Mouse (Mus musculus): Measurements from ENCODE around the gene Fam161a. TPM values are rescaled to one million over a fixed set of nuclear protein-coding genes. Genes with fewer than 3 reads are reported as not detected.

Gene Fam161a
- polyA plus RNA-seq, 1 experiment, result 0.41 TPM

GRCm38 (mm10) chr11:22987357-22987756 is 20.0 kb upstream of the Fam161a start:
- 44% methylated on average over 2 of the region's 2 CpGs for WGBS
- Histone ChIP-seq H3K27ac (ENCODE audit: insufficient read depth, low read length) (no peak overlapping the region), H3K36me3 (ENCODE audit: control insufficient read depth, insufficient read depth, low read length) (no peaks in the 10 kb centered on the region), H3K27me3 (ENCODE audit: control insufficient read depth, insufficient read depth, low read length) (no peaks in the 10 kb centered on the region), H3K4me3 (ENCODE audit: extremely low read depth, insufficient read depth, insufficient read length) (no peak overlapping the region), H3K4me1 (ENCODE audit: control insufficient read depth, insufficient read depth, insufficient read length) (peaks cover 4% of the 10 kb centered on the region)
- no peak for TF ChIP-seq POLR2A (IDR thresholded peaks at IDR 0.05; ENCODE audit: low read depth, low read length)
- peak; percentile 48; the same call in 1 of the 2 replicates for TF ChIP-seq CTCF (IDR thresholded peaks at IDR 0.05; ENCODE audit: extremely low read depth, insufficient read depth, insufficient read length, insufficient replicate concordance)
- DNase-seq (ENCODE audit: low read depth in 1 of 2, low spot score in 2 of 2), result no peak

DNA sequence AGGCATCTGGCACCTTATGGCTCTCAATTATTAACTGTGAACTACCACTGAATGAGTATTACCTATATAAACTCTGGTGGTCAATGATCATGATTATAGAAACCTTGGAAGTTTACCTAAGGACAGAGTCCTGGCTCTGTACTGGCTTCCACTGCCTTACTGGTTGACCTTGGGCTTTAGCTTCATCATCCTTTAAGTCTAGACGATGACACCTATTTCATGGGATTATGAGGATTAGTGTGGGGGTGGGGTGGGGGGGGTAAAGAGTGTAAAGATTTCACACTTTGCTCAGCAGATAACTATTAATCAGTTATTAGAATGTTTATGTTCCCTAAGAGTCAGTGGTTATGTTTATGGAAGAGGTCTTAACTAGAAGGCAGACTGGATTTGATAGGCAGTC is 17.5 kb upstream of the Fam161a start:
- Histone ChIP-seq H3K4me3 (ENCODE audit: extremely low read depth, insufficient read depth, insufficient read length) (peak overlapping the region; percentile 85; the same call in 1 of the 2 replicates), H3K4me1 (ENCODE audit: control insufficient read depth, insufficient read depth, insufficient read length) (peaks cover 4% of the 10 kb centered on the region), H3K27me3 (ENCODE audit: control insufficient read depth, insufficient read depth, low read length) (no peaks in the 10 kb centered on the region), H3K27ac (ENCODE audit: insufficient read depth, low read length) (no peak overlapping the region), H3K36me3 (ENCODE audit: control insufficient read depth, insufficient read depth, low read length) (peaks cover 7% of the 10 kb centered on the region)
- WGBS, result 57% methylated on average over 1 of the region's 1 CpGs
- TF ChIP-seq POLR2A (IDR thresholded peaks at IDR 0.05; ENCODE audit: low read depth, low read length) (no peak), CTCF (IDR thresholded peaks at IDR 0.05; ENCODE audit: extremely low read depth, insufficient read depth, insufficient read length, insufficient replicate concordance) (no peak)
- no peak for DNase-seq (ENCODE audit: low read depth in 1 of 2, low spot score in 2 of 2)

GRCm38 (mm10) chr11:22990393-22991126 is 16.8 kb upstream of the Fam161a start, which contains the start of gene Cct4:
TSS of gene Cct4 (plus strand) at chr11:22990519.
- DNase-seq (ENCODE audit: low read depth in 1 of 2, low spot score in 2 of 2), result peak; percentile 69 to 89
- Histone ChIP-seq H3K36me3 (ENCODE audit: control insufficient read depth, insufficient read depth, low read length) (peaks cover 13% of the 10 kb centered on the region), H3K4me1 (ENCODE audit: control insufficient read depth, insufficient read depth, insufficient read length) (peaks cover 4% of the 10 kb centered on the region), H3K4me3 (ENCODE audit: extremely low read depth, insufficient read depth, insufficient read length) (peak within 1 kb of the TSS; percentile 85), H3K27ac (ENCODE audit: insufficient read depth, low read length) (peak within 1 kb of the TSS; percentile 86), H3K27me3 (ENCODE audit: control insufficient read depth, insufficient read depth, low read length) (no peaks in the 10 kb centered on the region)
- TF ChIP-seq CTCF (IDR thresholded peaks at IDR 0.05; ENCODE audit: extremely low read depth, insufficient read depth, insufficient read length, insufficient replicate concordance), result no peak
- TF ChIP-seq POLR2A (IDR thresholded peaks at IDR 0.05; ENCODE audit: low read depth, low read length), result peak; percentile 86
- under 1% methylated on average over 66 of the region's 66 CpGs for WGBS

- Histone ChIP-seq H3K4me3 (ENCODE audit: extremely low read depth, insufficient read depth, insufficient read length) (peak overlapping the region; percentile 85), H3K27ac (ENCODE audit: insufficient read depth, low read length) (no peak overlapping the region), H3K4me1 (ENCODE audit: control insufficient read depth, insufficient read depth, insufficient read length) (peaks cover 4% of the 10 kb centered on the region), H3K36me3 (ENCODE audit: control insufficient read depth, insufficient read depth, low read length) (peaks cover 15% of the 10 kb centered on the region), H3K27me3 (ENCODE audit: control insufficient read depth, insufficient read depth, low read length) (no peaks in the 10 kb centered on the region)
- WGBS, result 9% methylated on average over 14 of the region's 14 CpGs
- TF ChIP-seq CTCF (IDR thresholded peaks at IDR 0.05; ENCODE audit: extremely low read depth, insufficient read depth, insufficient read length, insufficient replicate concordance) (no peak), POLR2A (IDR thresholded peaks at IDR 0.05; ENCODE audit: low read depth, low read length) (no peak)
- DNase-seq (ENCODE audit: low read depth in 1 of 2, low spot score in 2 of 2), result no peak
These were observed 16.0 kb upstream of the Fam161a start for GRCm38 (mm10) chr11:22991218-22991835.

- peaks cover 4% of the 10 kb centered on the region for H3K4me1 ChIP-seq (ENCODE audit: control insufficient read depth, insufficient read depth, insufficient read length)
- no peak overlapping the region for H3K4me3 ChIP-seq (ENCODE audit: extremely low read depth, insufficient read depth, insufficient read length)
- TF ChIP-seq CTCF (IDR thresholded peaks at IDR 0.05; ENCODE audit: extremely low read depth, insufficient read depth, insufficient read length, insufficient replicate concordance) (no peak), POLR2A (IDR thresholded peaks at IDR 0.05; ENCODE audit: low read depth, low read length) (no peak)
- H3K36me3 ChIP-seq (ENCODE audit: control insufficient read depth, insufficient read depth, low read length), result peaks cover 26% of the 10 kb centered on the region
- no peaks in the 10 kb centered on the region for H3K27me3 ChIP-seq (ENCODE audit: control insufficient read depth, insufficient read depth, low read length)
- no peak overlapping the region for H3K27ac ChIP-seq (ENCODE audit: insufficient read depth, low read length)
- 93% methylated on average over 2 of the region's 2 CpGs for WGBS
- no peak for DNase-seq (ENCODE audit: low read depth in 1 of 2, low spot score in 2 of 2)
These were observed 13.1 kb upstream of the Fam161a start for GRCm38 (mm10) chr11:22994271-22994670.

- Histone ChIP-seq H3K27ac (ENCODE audit: insufficient read depth, low read length) (no peak overlapping the region), H3K27me3 (ENCODE audit: control insufficient read depth, insufficient read depth, low read length) (no peaks in the 10 kb centered on the region), H3K36me3 (ENCODE audit: control insufficient read depth, insufficient read depth, low read length) (peaks cover 33% of the 10 kb centered on the region), H3K4me1 (ENCODE audit: control insufficient read depth, insufficient read depth, insufficient read length) (peaks cover 4% of the 10 kb centered on the region), H3K4me3 (ENCODE audit: extremely low read depth, insufficient read depth, insufficient read length) (no peak overlapping the region)
- DNase-seq (ENCODE audit: low read depth in 1 of 2, low spot score in 2 of 2), result no peak
- TF ChIP-seq CTCF (IDR thresholded peaks at IDR 0.05; ENCODE audit: extremely low read depth, insufficient read depth, insufficient read length, insufficient replicate concordance) (no peak), POLR2A (IDR thresholded peaks at IDR 0.05; ENCODE audit: low read depth, low read length) (no peak)
- 94% methylated on average over 4 of the region's 4 CpGs for WGBS
These were observed 11.9 kb upstream of the Fam161a start for GRCm38 (mm10) chr11:22995461-22995860.

DNA sequence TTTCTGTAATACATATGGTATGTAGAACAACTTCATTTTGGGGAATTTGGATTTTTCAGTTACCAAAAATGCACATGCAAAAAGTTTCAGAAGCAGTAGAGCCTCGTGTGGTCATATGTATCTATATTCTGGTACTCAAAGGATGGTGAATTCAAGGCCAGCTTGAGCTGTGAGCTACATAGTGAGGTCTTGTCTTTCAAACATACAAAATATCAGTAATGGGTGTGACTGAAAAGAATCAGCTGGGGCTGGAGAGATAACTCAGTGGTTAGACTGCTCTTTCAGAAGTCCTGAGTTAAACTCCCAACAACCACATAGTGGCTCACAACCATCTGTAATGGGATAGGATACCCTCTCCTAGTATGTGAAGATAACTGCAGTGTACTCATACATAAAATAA is 9.0 kb upstream of the Fam161a start:
- no peak for DNase-seq (ENCODE audit: low read depth in 1 of 2, low spot score in 2 of 2)
- TF ChIP-seq CTCF (IDR thresholded peaks at IDR 0.05; ENCODE audit: extremely low read depth, insufficient read depth, insufficient read length, insufficient replicate concordance), result no peak
- TF ChIP-seq POLR2A (IDR thresholded peaks at IDR 0.05; ENCODE audit: low read depth, low read length), result no peak
- H3K27me3 ChIP-seq (ENCODE audit: control insufficient read depth, insufficient read depth, low read length), result no peaks in the 10 kb centered on the region
- H3K4me1 ChIP-seq (ENCODE audit: control insufficient read depth, insufficient read depth, insufficient read length), result no peaks in the 10 kb centered on the region
- no peak overlapping the region for H3K4me3 ChIP-seq (ENCODE audit: extremely low read depth, insufficient read depth, insufficient read length)
- 65% methylated on average over 1 of the region's 1 CpGs for WGBS
- H3K27ac ChIP-seq (ENCODE audit: insufficient read depth, low read length), result no peak overlapping the region
- peaks cover 51% of the 10 kb centered on the region for H3K36me3 ChIP-seq (ENCODE audit: control insufficient read depth, insufficient read depth, low read length)

Measured in spleen, adult 2 months (tissue).